Mouse (Mus musculus): ENCODE measurements around the gene Apoa5. TPM values are rescaled to one million over a fixed set of nuclear protein-coding genes. Genes with fewer than 3 reads are reported as not detected.

Apoa5 gene
- not detected in 2 replicates for polyA plus RNA-seq (2014; fragmentation: Nextera tagmentation; extraction: Ambion mirVana)

GRCm38 (mm10) chr9:46268343-46268873 lies at the start of gene Apoa5:
Gene Apoa5, plus strand, starts transcription at chr9:46268633.
- Histone ChIP-seq H3K27ac (replicated peaks; ENCODE audit: low read depth, low read length) (no peak within 1 kb of the TSS), H3K9ac (replicated peaks; ENCODE audit: low read length) (no peak within 1 kb of the TSS), H3K9me3 (ENCODE audit: control insufficient read depth, low read length) (no peaks in the 10 kb centered on the region), H3K4me1 (ENCODE audit: control insufficient read depth, insufficient read depth, low read length) (no peaks in the 10 kb centered on the region), H3K4me2 (ENCODE audit: low read length) (no peak within 1 kb of the TSS), H3K27me3 (ENCODE audit: control insufficient read depth, insufficient read depth, low read length) (peaks cover 6% of the 10 kb centered on the region; the same call in 1 of the 2 replicates), H3K4me3 (replicated peaks; ENCODE audit: low read depth, low read length) (no peak within 1 kb of the TSS), H3K36me3 (ENCODE audit: control insufficient read depth, insufficient read depth, low read length) (no peaks in the 10 kb centered on the region)
- WGBS = 58% methylated on average over 7 of the region's 7 CpGs
- DNase-seq = no peak
- ATAC-seq (ENCODE audit: low FRiP score, low TSS enrichment) = no peak

GRCm38 (mm10) chr9:46223090-46223489 lies 45.3 kb upstream of the Apoa5 start:
- 93% methylated on average over 6 of the region's 6 CpGs for WGBS
- no peak overlapping the region for H3K27ac ChIP-seq (replicated peaks; ENCODE audit: low read depth, low read length)
- DNase-seq = no peak
- H3K4me3 ChIP-seq (replicated peaks; ENCODE audit: low read depth, low read length) = no peak overlapping the region
- H3K9ac ChIP-seq (replicated peaks; ENCODE audit: low read length) = no peak overlapping the region
- no peaks in the 10 kb centered on the region for H3K4me1 ChIP-seq (ENCODE audit: control insufficient read depth, insufficient read depth, low read length)
- H3K9me3 ChIP-seq (ENCODE audit: control insufficient read depth, low read length) = no peaks in the 10 kb centered on the region
- no peak for ATAC-seq (ENCODE audit: low FRiP score, low TSS enrichment)
- H3K4me2 ChIP-seq (ENCODE audit: low read length) = no peak overlapping the region
- peaks cover 43% of the 10 kb centered on the region for H3K36me3 ChIP-seq (ENCODE audit: control insufficient read depth, insufficient read depth, low read length)
- H3K27me3 ChIP-seq (ENCODE audit: control insufficient read depth, insufficient read depth, low read length) = no peaks in the 10 kb centered on the region

GRCm38 (mm10) chr9:46224101-46224500 lies 44.3 kb upstream of the Apoa5 start:
- Histone ChIP-seq H3K9me3 (ENCODE audit: control insufficient read depth, low read length) (no peaks in the 10 kb centered on the region), H3K9ac (replicated peaks; ENCODE audit: low read length) (no peak overlapping the region), H3K27me3 (ENCODE audit: control insufficient read depth, insufficient read depth, low read length) (no peaks in the 10 kb centered on the region), H3K27ac (replicated peaks; ENCODE audit: low read depth, low read length) (no peak overlapping the region), H3K36me3 (ENCODE audit: control insufficient read depth, insufficient read depth, low read length) (peaks cover 43% of the 10 kb centered on the region), H3K4me3 (replicated peaks; ENCODE audit: low read depth, low read length) (no peak overlapping the region), H3K4me2 (ENCODE audit: low read length) (no peak overlapping the region), H3K4me1 (ENCODE audit: control insufficient read depth, insufficient read depth, low read length) (no peaks in the 10 kb centered on the region)
- ATAC-seq (ENCODE audit: low FRiP score, low TSS enrichment) (no peak), DNase-seq (no peak)
- WGBS = 90% methylated on average over 3 of the region's 3 CpGs

GRCm38 (mm10) chr9:46224945-46225660 lies 43.3 kb upstream of the Apoa5 start:
- H3K27me3 ChIP-seq (ENCODE audit: control insufficient read depth, insufficient read depth, low read length) = no peaks in the 10 kb centered on the region
- no peaks in the 10 kb centered on the region for H3K9me3 ChIP-seq (ENCODE audit: control insufficient read depth, low read length)
- no peak overlapping the region for H3K4me2 ChIP-seq (ENCODE audit: low read length)
- no peak overlapping the region for H3K27ac ChIP-seq (replicated peaks; ENCODE audit: low read depth, low read length)
- no peaks in the 10 kb centered on the region for H3K4me1 ChIP-seq (ENCODE audit: control insufficient read depth, insufficient read depth, low read length)
- ATAC-seq (ENCODE audit: low FRiP score, low TSS enrichment) (no peak), DNase-seq (no peak)
- 64% methylated on average over 5 of the region's 5 CpGs for WGBS
- peaks cover 33% of the 10 kb centered on the region for H3K36me3 ChIP-seq (ENCODE audit: control insufficient read depth, insufficient read depth, low read length)
- no peak overlapping the region for H3K4me3 ChIP-seq (replicated peaks; ENCODE audit: low read depth, low read length)
- no peak overlapping the region for H3K9ac ChIP-seq (replicated peaks; ENCODE audit: low read length)

- Histone ChIP-seq H3K36me3 (ENCODE audit: control insufficient read depth, insufficient read depth, low read length) (peaks cover 13% of the 10 kb centered on the region), H3K4me1 (ENCODE audit: control insufficient read depth, insufficient read depth, low read length) (0 out of 2 replicates have a peak, but pooled peaks cover 5% of the 10 kb centered on the region), H3K9me3 (ENCODE audit: control insufficient read depth, low read length) (no peaks in the 10 kb centered on the region), H3K27me3 (ENCODE audit: control insufficient read depth, insufficient read depth, low read length) (no peaks in the 10 kb centered on the region), H3K27ac (replicated peaks; ENCODE audit: low read depth, low read length) (no peak overlapping the region), H3K4me2 (ENCODE audit: low read length) (no peak overlapping the region), H3K4me3 (replicated peaks; ENCODE audit: low read depth, low read length) (no peak overlapping the region), H3K9ac (replicated peaks; ENCODE audit: low read length) (no peak overlapping the region)
- 90% methylated on average over 3 of the region's 3 CpGs for WGBS
- ATAC-seq (ENCODE audit: low FRiP score, low TSS enrichment) = no peak
- DNase-seq = no peak
Measured at GRCm38 (mm10) chr9:46227064-46227614, 41.3 kb upstream of the Apoa5 start.

- Histone ChIP-seq H3K36me3 (ENCODE audit: control insufficient read depth, insufficient read depth, low read length) (0 out of 2 replicates have a peak, but pooled peaks cover 2% of the 10 kb centered on the region), H3K4me1 (ENCODE audit: control insufficient read depth, insufficient read depth, low read length) (0 out of 2 replicates have a peak, but pooled peaks cover 5% of the 10 kb centered on the region), H3K27me3 (ENCODE audit: control insufficient read depth, insufficient read depth, low read length) (no peaks in the 10 kb centered on the region), H3K4me2 (ENCODE audit: low read length) (no peak within 1 kb of the TSS; the same call in 1 of the 2 replicates), H3K4me3 (replicated peaks; ENCODE audit: low read depth, low read length) (no peak within 1 kb of the TSS), H3K9ac (replicated peaks; ENCODE audit: low read length) (no peak within 1 kb of the TSS), H3K9me3 (ENCODE audit: control insufficient read depth, low read length) (no peaks in the 10 kb centered on the region), H3K27ac (replicated peaks; ENCODE audit: low read depth, low read length) (no peak within 1 kb of the TSS)
- DNase-seq (no peak), ATAC-seq (ENCODE audit: low FRiP score, low TSS enrichment) (no peak)
- 71% methylated on average over 9 of the region's 9 CpGs for WGBS
Measured at GRCm38 (mm10) chr9:46228491-46228890, 39.9 kb upstream of the Apoa5 start, which contains the start of gene Apoa1. Gene Apoa1, plus strand, starts transcription at chr9:46228580.

- Histone ChIP-seq H3K4me1 (ENCODE audit: control insufficient read depth, insufficient read depth, low read length) (0 out of 2 replicates have a peak, but pooled peaks cover 5% of the 10 kb centered on the region), H3K4me2 (ENCODE audit: low read length) (peak overlapping the region; percentile 61), H3K36me3 (ENCODE audit: control insufficient read depth, insufficient read depth, low read length) (no peaks in the 10 kb centered on the region), H3K27ac (replicated peaks; ENCODE audit: low read depth, low read length) (peak overlapping the region; percentile 60), H3K4me3 (replicated peaks; ENCODE audit: low read depth, low read length) (peak overlapping the region; percentile 42), H3K9me3 (ENCODE audit: control insufficient read depth, low read length) (no peaks in the 10 kb centered on the region), H3K27me3 (ENCODE audit: control insufficient read depth, insufficient read depth, low read length) (no peaks in the 10 kb centered on the region), H3K9ac (replicated peaks; ENCODE audit: low read length) (peak overlapping the region; percentile 51)
- DNase-seq = peak; percentile 95
- peak; percentile 89 for ATAC-seq (ENCODE audit: low FRiP score, low TSS enrichment)
- WGBS = 15% methylated on average over 37 of the region's 37 CpGs
Measured at GRCm38 (mm10) chr9:46229573-46230449, 38.6 kb upstream of the Apoa5 start.

GRCm38 (mm10) chr9:46230450-46230975 lies 37.9 kb upstream of the Apoa5 start:
- DNase-seq (peak; percentile 57), ATAC-seq (ENCODE audit: low FRiP score, low TSS enrichment) (no peak)
- peak overlapping the region; percentile 61 for H3K4me2 ChIP-seq (ENCODE audit: low read length)
- H3K9ac ChIP-seq (replicated peaks; ENCODE audit: low read length) = peak overlapping the region; percentile 51
- no peaks in the 10 kb centered on the region for H3K36me3 ChIP-seq (ENCODE audit: control insufficient read depth, insufficient read depth, low read length)
- no peaks in the 10 kb centered on the region for H3K9me3 ChIP-seq (ENCODE audit: control insufficient read depth, low read length)
- H3K4me1 ChIP-seq (ENCODE audit: control insufficient read depth, insufficient read depth, low read length) = 0 out of 2 replicates have a peak, but pooled peaks cover 5% of the 10 kb centered on the region
- peak overlapping the region; percentile 42 for H3K4me3 ChIP-seq (replicated peaks; ENCODE audit: low read depth, low read length)
- no peaks in the 10 kb centered on the region for H3K27me3 ChIP-seq (ENCODE audit: control insufficient read depth, insufficient read depth, low read length)
- WGBS = 20% methylated on average over 13 of the region's 13 CpGs
- H3K27ac ChIP-seq (replicated peaks; ENCODE audit: low read depth, low read length) = peak overlapping the region; percentile 60
